Mouse (Mus musculus) lung, embryonic 15.5 days (tissue): ENCODE results near the gene Gm28053. TPM values are rescaled to one million over a fixed set of nuclear protein-coding genes. Genes with fewer than 3 reads are reported as not detected.
A peak's percentile ranks its signal among the peaks of the same experiment; 100 is the strongest.

Experiments
- ATAC-seq: fragments of 200-750 bp; cut with Nextera tagmentation; 2 replicates; pipeline ENCODE4 v1.8.0; 2017; ENCODE audit warnings: moderate number of reproducible peaks, borderline replicate concordance; ENCODE audit not compliant: low FRiP score, low TSS enrichment; ENCODE audit errors: extremely low read depth
- H3K27ac ChIP-seq: fragments of 300-500 bp; sonication (generic); 2 replicates; pipeline ENCODE4 v1.5.1; 2015; ENCODE audit warnings: moderate library complexity, mild to moderate bottlenecking, inconsistent platforms
- H3K27me3 ChIP-seq: fragments of 300-500 bp; sonication (generic); 2 replicates; pipeline ENCODE4 v1.6.1; 2015; ENCODE audit warnings: inconsistent platforms
- H3K36me3 ChIP-seq: fragments of 300-500 bp; sonication (generic); 2 replicates; pipeline ENCODE4 v1.6.1; 2015; ENCODE audit warnings: inconsistent platforms
- H3K4me1 ChIP-seq: fragments of 300-500 bp; sonication (generic); 2 replicates; pipeline ENCODE4 v1.6.1; 2015; ENCODE audit warnings: inconsistent platforms
- H3K4me2 ChIP-seq: fragments of 300-500 bp; sonication (generic); 2 replicates; pipeline ENCODE4 v1.6.1; 2015; ENCODE audit warnings: inconsistent platforms, mild to moderate bottlenecking, moderate library complexity
- H3K4me3 ChIP-seq: fragments of 300-500 bp; sonication (generic); 2 replicates; pipeline ENCODE4 v1.5.1; 2015; ENCODE audit warnings: mild to moderate bottlenecking, inconsistent platforms
- H3K9ac ChIP-seq: fragments of 300-500 bp; sonication (generic); 2 replicates; pipeline ENCODE4 v1.6.1; 2015; ENCODE audit warnings: inconsistent platforms
- H3K9me3 ChIP-seq: fragments of 300-500 bp; sonication (generic); 2 replicates; pipeline ENCODE4 v1.6.1; 2016; ENCODE audit warnings: inconsistent platforms
- WGBS: fragments of 180-500 bp; shearing (Covaris S2); methylation state at CpG from one replicate; pipeline ENCODE4 v1.1.7; 2015; 5-methylcytosine and 5-hydroxymethylcytosine counted together
- polyA plus RNA-seq: library from polyadenylated mRNA; unstranded; fragments of >200 nt; fragmentation: Nextera tagmentation; extraction: Ambion mirVana; gene quantifications from 2 replicates; pipeline ENCODE4 v1.2.1, GENCODE M21; 2015

Gm28053 gene
- polyA plus RNA-seq, 1 experiment from 2014 or later: 4.2 TPM

GRCm38 (mm10) chr6:48745490-48745889 is 27.1 kb downstream of the Gm28053 start:
- peak overlapping the region; percentile 80 for H3K27ac ChIP-seq
- H3K4me2 ChIP-seq: peak overlapping the region; percentile 42
- no peaks in the 10 kb centered on the region for H3K36me3 ChIP-seq
- peaks cover 25% of the 10 kb centered on the region for H3K27me3 ChIP-seq
- 33% methylated on average over 2 of the region's 2 CpGs for WGBS
- peaks cover 39% of the 10 kb centered on the region for H3K4me1 ChIP-seq
- no peaks in the 10 kb centered on the region for H3K9me3 ChIP-seq
- 0 out of 2 replicates have a peak overlapping the region, but pooled peaks have one; percentile 25 for H3K4me3 ChIP-seq
- H3K9ac ChIP-seq: no peak overlapping the region
- ATAC-seq: no peak

GRCm38 (mm10) chr6:48745959-48746889 is 27.8 kb downstream of the Gm28053 start, which contains the start of gene Gimap5:
TSS of gene Gimap5 (plus strand) at chr6:48746197.
- peak; percentile 52 for ATAC-seq
- no peaks in the 10 kb centered on the region for H3K36me3 ChIP-seq
- 38% methylated on average over 16 of the region's 16 CpGs for WGBS
- H3K27ac ChIP-seq: peak within 1 kb of the TSS; percentile 80
- H3K4me1 ChIP-seq: peaks cover 36% of the 10 kb centered on the region
- H3K9ac ChIP-seq: peak within 1 kb of the TSS; percentile 21; the same call in 1 of the 2 replicates
- H3K4me2 ChIP-seq: peak within 1 kb of the TSS; percentile 42
- H3K27me3 ChIP-seq: peaks cover 25% of the 10 kb centered on the region
- peak within 1 kb of the TSS; percentile 25 for H3K4me3 ChIP-seq
- H3K9me3 ChIP-seq: no peaks in the 10 kb centered on the region

DNA sequence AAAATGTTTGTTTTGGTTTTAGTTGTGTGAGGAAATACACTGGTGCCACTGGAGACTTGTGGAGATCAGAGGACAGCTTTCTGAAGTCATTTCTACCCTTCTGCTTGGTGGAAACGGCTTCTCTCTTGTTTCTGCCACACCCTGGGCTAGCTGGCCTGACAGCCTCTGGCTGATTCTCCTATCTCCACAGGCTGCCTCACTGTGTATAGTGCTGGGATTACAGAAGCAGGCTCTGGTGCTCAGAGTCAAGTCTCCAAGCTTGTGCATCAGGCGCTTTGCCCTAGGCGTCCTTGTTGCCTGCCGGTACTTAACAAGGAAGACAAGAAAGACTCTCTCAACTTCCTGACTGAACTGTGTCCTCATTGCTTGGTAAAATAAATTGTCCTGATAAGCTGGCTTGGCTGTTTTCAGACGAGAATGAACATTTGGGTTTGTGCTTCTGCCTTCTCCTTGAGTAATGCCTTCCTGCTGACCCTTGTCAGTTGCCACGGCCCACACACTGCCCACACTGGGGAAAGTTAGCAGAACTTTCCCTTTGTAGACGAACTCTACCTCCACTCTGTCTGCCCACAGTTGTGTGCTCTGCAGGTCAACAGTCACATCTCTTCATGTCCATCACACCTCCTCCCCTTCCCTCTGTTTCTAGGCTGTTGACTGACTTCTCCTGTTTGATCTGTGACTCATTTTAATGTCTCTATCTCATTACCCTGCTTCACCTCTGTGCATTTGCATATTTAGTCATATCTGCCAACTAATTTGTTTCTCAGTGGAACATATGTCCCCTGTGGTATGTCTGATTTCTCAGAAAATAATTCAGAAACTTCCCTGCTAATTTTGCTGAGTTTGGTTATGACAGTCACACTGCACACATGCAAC is 28.9 kb downstream of the Gm28053 start:
- Histone ChIP-seq H3K9me3 (no peaks in the 10 kb centered on the region), H3K4me3 (peak overlapping the region; percentile 25), H3K9ac (peak overlapping the region; percentile 16; the same call in 1 of the 2 replicates), H3K27me3 (peaks cover 16% of the 10 kb centered on the region), H3K4me1 (peaks cover 25% of the 10 kb centered on the region), H3K27ac (peak overlapping the region; percentile 79), H3K36me3 (no peaks in the 10 kb centered on the region), H3K4me2 (peak overlapping the region; percentile 42)
- 30% methylated on average over 7 of the region's 7 CpGs for WGBS
- no peak for ATAC-seq

DNA sequence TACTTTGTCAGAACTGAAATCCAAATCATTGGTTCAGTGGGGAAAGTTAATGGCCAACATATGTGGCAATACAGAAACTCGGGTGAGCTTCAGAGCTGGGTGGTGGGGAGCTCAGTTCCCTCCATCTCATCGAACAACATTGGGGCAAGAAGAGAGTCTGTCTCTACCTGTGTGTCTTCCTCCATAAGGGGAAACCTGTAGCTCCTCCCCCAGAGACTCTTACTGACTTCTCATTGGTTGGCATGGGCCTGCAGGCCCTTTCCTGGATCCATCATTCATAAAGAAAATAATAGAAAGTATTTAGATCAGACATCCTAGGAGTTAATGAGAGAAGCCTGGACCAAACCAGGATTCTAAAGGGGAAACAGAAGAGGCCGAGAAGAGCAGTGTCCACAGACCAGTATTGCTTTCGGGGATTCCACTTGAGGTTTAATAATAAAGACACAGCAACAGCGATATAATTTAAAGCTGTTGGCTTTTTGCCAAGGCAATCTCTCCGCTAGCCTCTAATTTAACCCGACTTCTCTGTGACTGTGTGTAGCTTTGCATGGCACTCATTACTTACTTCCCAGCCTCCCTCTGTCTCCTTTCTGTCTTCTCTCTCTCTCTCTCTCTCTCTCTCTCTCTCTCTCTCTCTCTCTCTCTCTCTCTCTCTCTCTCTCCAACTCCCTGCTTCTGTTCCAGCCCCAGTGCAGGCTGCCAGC is 45.3 kb downstream of the Gm28053 start:
- Histone ChIP-seq H3K36me3 (no peaks in the 10 kb centered on the region), H3K4me2 (no peak overlapping the region), H3K9me3 (no peaks in the 10 kb centered on the region), H3K9ac (no peak overlapping the region), H3K27me3 (no peaks in the 10 kb centered on the region), H3K27ac (no peak overlapping the region), H3K4me1 (no peaks in the 10 kb centered on the region), H3K4me3 (no peak overlapping the region)
- WGBS: 63% methylated on average over 7 of the region's 7 CpGs
- no peak for ATAC-seq

DNA sequence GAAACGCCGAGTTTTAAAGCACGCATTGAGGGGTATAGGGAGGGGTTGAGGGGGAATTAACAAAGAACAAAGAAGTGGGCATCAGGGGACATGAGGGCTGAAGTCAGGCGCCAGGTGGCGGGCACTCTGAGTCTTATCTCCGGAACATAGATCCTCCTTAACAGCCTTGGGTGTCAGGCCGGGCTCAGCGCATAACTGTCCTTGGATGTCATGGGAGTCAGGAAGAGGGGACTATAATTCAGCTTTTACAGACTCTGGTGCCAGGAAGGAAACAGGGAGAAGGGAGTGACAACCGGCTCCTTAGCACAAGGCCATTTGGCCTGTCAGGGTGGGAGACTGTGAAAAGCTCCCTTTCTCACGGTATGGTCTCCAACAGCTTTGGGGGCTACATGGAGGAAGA is 46.1 kb downstream of the Gm28053 start:
- 85% methylated on average over 10 of the region's 10 CpGs for WGBS

GRCm38 (mm10) chr6:48768178-48768869 is 49.9 kb downstream of the Gm28053 start:
- Histone ChIP-seq H3K36me3 (no peaks in the 10 kb centered on the region), H3K9ac (no peak overlapping the region), H3K4me2 (no peak overlapping the region), H3K4me3 (no peak overlapping the region), H3K27ac (no peak overlapping the region), H3K9me3 (no peaks in the 10 kb centered on the region), H3K27me3 (no peaks in the 10 kb centered on the region), H3K4me1 (no peaks in the 10 kb centered on the region)
- ATAC-seq: no peak
- 61% methylated on average over 9 of the region's 9 CpGs for WGBS

More for the DNA sequence above, 46.1 kb downstream of the Gm28053 start:
- H3K4me1 ChIP-seq: no peaks in the 10 kb centered on the region
- no peak overlapping the region for H3K27ac ChIP-seq
- no peaks in the 10 kb centered on the region for H3K36me3 ChIP-seq
- no peak overlapping the region for H3K9ac ChIP-seq
- no peaks in the 10 kb centered on the region for H3K27me3 ChIP-seq
- H3K4me2 ChIP-seq: no peak overlapping the region
- no peaks in the 10 kb centered on the region for H3K9me3 ChIP-seq
- ATAC-seq: no peak
- H3K4me3 ChIP-seq: no peak overlapping the region

DNA sequence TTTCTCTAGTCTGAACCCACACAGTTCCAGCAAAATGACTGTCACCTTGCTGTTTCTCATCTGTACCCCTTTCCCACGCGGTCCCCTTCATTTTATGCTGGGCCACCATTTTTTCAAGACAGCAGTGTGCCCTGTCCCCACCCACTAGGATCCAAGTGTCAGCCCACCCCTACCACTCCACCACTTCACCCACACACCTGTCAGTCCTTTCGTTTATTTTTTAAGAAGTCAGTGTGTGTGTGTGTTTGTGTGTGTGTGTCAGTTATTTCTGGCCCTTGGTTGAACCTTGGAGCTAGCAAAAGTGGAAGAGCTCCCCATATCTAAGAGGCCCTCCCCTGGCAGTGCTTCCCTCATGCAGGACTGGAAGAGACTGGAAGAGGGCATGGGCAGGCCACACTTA is 50.5 kb downstream of the Gm28053 start:
- WGBS: 86% methylated on average over 3 of the region's 3 CpGs
- Histone ChIP-seq H3K9ac (no peak overlapping the region), H3K4me1 (no peaks in the 10 kb centered on the region), H3K4me3 (no peak overlapping the region), H3K4me2 (no peak overlapping the region), H3K36me3 (no peaks in the 10 kb centered on the region), H3K9me3 (no peaks in the 10 kb centered on the region), H3K27me3 (no peaks in the 10 kb centered on the region), H3K27ac (no peak overlapping the region)
- no peak for ATAC-seq

DNA sequence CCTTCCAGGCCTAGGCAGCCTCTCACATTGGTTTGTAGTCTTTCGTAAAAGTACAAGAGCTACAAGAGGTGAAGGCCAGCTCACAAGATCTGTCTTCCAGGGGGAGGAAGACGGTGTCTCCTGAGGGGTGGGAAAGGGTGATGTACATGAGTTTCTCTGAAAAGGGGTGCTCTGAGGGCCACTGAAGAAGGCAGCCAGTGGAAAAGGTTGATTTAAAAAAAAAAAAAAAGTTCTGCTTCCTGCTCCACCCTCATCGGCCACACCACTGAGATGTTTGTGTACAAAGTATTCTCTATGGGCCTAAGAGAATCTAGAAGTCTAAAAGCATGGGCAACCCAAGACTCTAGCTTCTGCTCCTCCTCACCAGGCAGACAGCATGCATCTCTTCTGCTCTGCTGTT is 52.3 kb downstream of the Gm28053 start, which contains the start of gene Gimap3:
TSS of gene Gimap3 (minus strand) at position 156 of the 400 bp plus-strand sequence.
- Histone ChIP-seq H3K9me3 (no peaks in the 10 kb centered on the region), H3K27ac (no peak within 1 kb of the TSS), H3K4me2 (no peak within 1 kb of the TSS), H3K27me3 (no peaks in the 10 kb centered on the region), H3K4me1 (no peaks in the 10 kb centered on the region), H3K9ac (no peak within 1 kb of the TSS), H3K36me3 (no peaks in the 10 kb centered on the region), H3K4me3 (no peak within 1 kb of the TSS)
- ATAC-seq: no peak
- WGBS: 87% methylated on average over 3 of the region's 3 CpGs

DNA sequence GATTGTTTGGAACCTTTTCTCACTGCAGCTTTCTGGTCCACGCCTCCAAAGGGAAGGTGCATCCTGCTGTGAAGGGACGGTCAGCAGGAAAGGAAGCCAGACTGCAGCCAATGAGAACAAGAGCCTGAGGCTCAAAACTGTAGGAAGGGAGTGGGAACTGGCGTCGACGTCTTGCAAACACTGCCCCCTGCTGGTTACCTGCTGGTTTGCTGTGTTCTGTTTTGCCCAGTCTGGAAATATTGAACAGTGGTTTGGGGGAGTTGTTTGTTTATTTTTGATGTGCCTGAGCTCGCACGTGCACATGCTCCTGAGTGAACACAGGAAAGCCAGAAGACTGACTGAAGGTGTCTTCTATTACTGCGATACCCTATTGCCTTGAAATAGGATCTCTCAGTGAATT is 53.6 kb downstream of the Gm28053 start:
- Histone ChIP-seq H3K4me2 (no peak overlapping the region), H3K9ac (no peak overlapping the region), H3K27me3 (no peaks in the 10 kb centered on the region), H3K36me3 (no peaks in the 10 kb centered on the region), H3K9me3 (no peaks in the 10 kb centered on the region), H3K4me3 (no peak overlapping the region), H3K27ac (no peak overlapping the region), H3K4me1 (no peaks in the 10 kb centered on the region)
- peak; percentile 59; the same call in 1 of the 2 replicates for ATAC-seq
- WGBS: 8% methylated on average over 8 of the region's 8 CpGs

DNA sequence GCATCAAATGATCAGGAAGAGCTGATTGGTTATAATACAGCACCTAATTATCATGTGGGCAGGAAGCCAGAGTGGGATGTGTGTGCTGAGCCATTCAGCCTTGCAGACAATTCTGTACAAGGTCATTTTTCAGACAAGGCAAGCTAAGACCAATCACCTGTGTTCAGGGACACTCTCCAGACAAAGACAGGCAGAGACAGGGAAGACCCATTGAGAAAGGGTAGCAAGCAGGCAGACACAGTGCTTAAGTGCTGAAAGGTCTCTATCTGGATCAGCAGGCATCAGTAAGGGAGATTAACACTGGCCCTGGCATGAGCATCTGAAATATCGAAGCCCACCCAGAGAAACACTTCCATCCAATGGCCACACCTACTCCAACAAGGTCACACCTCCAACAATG is 66.0 kb downstream of the Gm28053 start:
- no peak overlapping the region for H3K9ac ChIP-seq
- no peaks in the 10 kb centered on the region for H3K36me3 ChIP-seq
- no peaks in the 10 kb centered on the region for H3K27me3 ChIP-seq
- WGBS: 87% methylated on average over 1 of the region's 1 CpGs
- H3K27ac ChIP-seq: peak overlapping the region; percentile 56
- no peak overlapping the region for H3K4me2 ChIP-seq
- H3K4me3 ChIP-seq: no peak overlapping the region
- ATAC-seq: no peak
- no peaks in the 10 kb centered on the region for H3K9me3 ChIP-seq
- H3K4me1 ChIP-seq: peaks cover 28% of the 10 kb centered on the region

DNA sequence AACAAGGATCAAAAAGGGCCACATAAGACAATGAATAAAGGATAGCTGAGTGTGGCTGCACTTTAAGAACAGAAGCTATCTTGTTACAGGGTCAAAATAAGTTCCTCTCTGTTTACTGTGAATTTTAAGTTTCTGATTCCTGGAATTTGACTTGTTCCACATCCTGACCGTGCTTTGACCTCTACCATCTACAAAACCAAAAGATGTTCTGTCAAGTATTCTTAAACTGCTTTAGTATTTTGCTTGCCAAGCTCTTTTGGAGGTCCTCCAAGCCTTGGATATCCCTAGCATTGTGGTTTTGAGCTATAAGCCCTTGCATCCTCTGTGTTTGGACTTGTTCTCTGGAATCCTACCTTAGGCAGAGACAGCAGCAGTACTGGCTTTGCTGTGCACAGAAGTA is 66.8 kb downstream of the Gm28053 start:
- no peaks in the 10 kb centered on the region for H3K36me3 ChIP-seq
- H3K9me3 ChIP-seq: no peaks in the 10 kb centered on the region
- H3K4me2 ChIP-seq: no peak overlapping the region
- H3K4me1 ChIP-seq: peaks cover 28% of the 10 kb centered on the region
- peak; percentile 74; the same call in 1 of the 2 replicates for ATAC-seq
- no peaks in the 10 kb centered on the region for H3K27me3 ChIP-seq
- no peak overlapping the region for H3K9ac ChIP-seq
- WGBS: 13% methylated on average over 1 of the region's 1 CpGs
- peak overlapping the region; percentile 56 for H3K27ac ChIP-seq
- no peak overlapping the region for H3K4me3 ChIP-seq
